ENCODE assay signal across 13 mouse cellular contexts in the genomic region with DNA sequence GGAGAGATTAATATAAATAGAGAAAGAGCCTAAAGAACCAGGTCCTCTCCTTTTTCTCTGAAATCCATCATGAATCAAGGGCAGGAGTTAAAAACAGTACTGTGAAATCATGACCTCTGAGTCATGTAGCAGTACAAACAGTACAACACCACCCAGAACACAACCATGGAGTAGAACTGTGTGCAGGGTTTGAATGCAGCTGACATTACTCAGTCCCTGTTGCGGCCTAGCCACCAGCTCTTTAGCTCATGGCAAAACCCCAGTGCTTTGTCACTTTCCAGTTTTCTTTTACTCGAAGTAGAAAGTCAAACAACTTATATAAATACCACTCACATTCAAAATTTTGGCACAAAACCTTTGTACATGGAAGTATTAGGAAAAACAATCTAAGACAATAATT.
"Had no signal": no experiment of that assay in that cellular context is flagged by ENCODE, and none has a peak within 500 bp of the region (broad histone marks: within the 10 kb centered on the region; RNA-seq: fewer than 3 reads in every experiment).

No protein-coding gene starts in this region.

- ATAC-seq: lung, postnatal 0 days; midbrain, embryonic 13.5 days had no signal

- DNase-seq: kidney, postnatal 14 days; left cerebral cortex, postnatal 4 days; lung, adult 2 months; lung, postnatal 36 days; right cerebral cortex, adult 18-20 months; right cerebral cortex, postnatal 25 days; thymus, postnatal 36 days had no signal

- H3K27me3 ChIP-seq: limb, embryonic 13.5 days; liver, embryonic 15.5 days; midbrain, embryonic 13.5 days; neural tube, embryonic 15.5 days had no signal

- H3K4me3 ChIP-seq: limb, embryonic 13.5 days; liver, embryonic 15.5 days; midbrain, embryonic 13.5 days; myocyte; neural tube, embryonic 15.5 days had no signal

- H3K36me3 ChIP-seq: limb, embryonic 13.5 days; liver, embryonic 15.5 days; midbrain, embryonic 13.5 days; neural tube, embryonic 15.5 days had no signal

- H3K9ac ChIP-seq: limb, embryonic 13.5 days; liver, embryonic 15.5 days; midbrain, embryonic 13.5 days; neural tube, embryonic 15.5 days had no signal

- H3K4me1 ChIP-seq: limb, embryonic 13.5 days; liver, embryonic 15.5 days had no signal

- H3K9me3 ChIP-seq: limb, embryonic 13.5 days; liver, embryonic 15.5 days; midbrain, embryonic 13.5 days; neural tube, embryonic 15.5 days had no signal

- H3K4me2 ChIP-seq: limb, embryonic 13.5 days; liver, embryonic 15.5 days; midbrain, embryonic 13.5 days; neural tube, embryonic 15.5 days had no signal

- H3K27ac ChIP-seq: limb, embryonic 13.5 days; liver, embryonic 15.5 days; midbrain, embryonic 13.5 days; neural tube, embryonic 15.5 days had no signal
